Comparison of ENCODE assay signal across 15 mouse cellular contexts in genomic region chr1:153585752-153586151, GRCm38 (mm10). TPM values are rescaled to one million over a fixed set of nuclear protein-coding genes. Genes with fewer than 3 reads are reported as not detected.
DNase-seq lines count a peak whose midpoint lies in the region; ATAC-seq and TF ChIP-seq lines count a peak whose summit lies in the region.
"Had no signal": no experiment of that assay in that cellular context is flagged by ENCODE, and none has a peak within 500 bp of the region (broad histone marks: within the 10 kb centered on the region; RNA-seq: fewer than 3 reads in every experiment).

No protein-coding gene starts in this region.

- no peak overlapping the region for H3K4me3 ChIP-seq in kidney, postnatal 0 days (replicated peaks; ENCODE audit: low read depth, low read length)
- no peak overlapping the region for H3K4me3 ChIP-seq in kidney, embryonic 14.5 days (ENCODE audit: low read length)
- no peak overlapping the region for H3K4me3 ChIP-seq in heart, embryonic 16.5 days (ENCODE audit: low read length)
- no peak overlapping the region for H3K4me3 ChIP-seq in myocyte
- H3K4me3 ChIP-seq: limb, embryonic 15.5 days; midbrain, embryonic 12.5 days had no signal

- no peak for TF ChIP-seq POLR2A in myocyte (IDR thresholded peaks at IDR 0.05; ENCODE audit: insufficient read length, low read depth)

- WGBS in kidney, postnatal 0 days = 73% methylated on average over 2 of the region's 2 CpGs
- 71% methylated on average over 2 of the region's 2 CpGs for WGBS in kidney, embryonic 14.5 days
- WGBS in heart, embryonic 16.5 days = 47% methylated on average over 2 of the region's 2 CpGs

- H3K36me3 ChIP-seq in kidney, postnatal 0 days (ENCODE audit: insufficient read depth, low read length) = no peaks in the 10 kb centered on the region
- no peaks in the 10 kb centered on the region for H3K36me3 ChIP-seq in kidney, embryonic 14.5 days (ENCODE audit: control insufficient read depth, insufficient read depth, low read length)
- H3K36me3 ChIP-seq in heart, embryonic 16.5 days (ENCODE audit: control insufficient read depth, insufficient read depth) = no peaks in the 10 kb centered on the region
- H3K36me3 ChIP-seq in myocyte (ENCODE audit: control insufficient read depth, insufficient read depth) = no peaks in the 10 kb centered on the region
- H3K36me3 ChIP-seq: limb, embryonic 15.5 days; midbrain, embryonic 12.5 days had no signal

- intact Hi-C loops in gastrocnemius, postnatal 14 days (cut with DNase I; ENCODE audit: low total_unique reads) = no loop called here

- ATAC-seq in kidney, postnatal 0 days (replicated peaks; ENCODE audit: low FRiP score, low read depth) = no peak
- ATAC-seq in kidney, embryonic 14.5 days (ENCODE audit: low FRiP score, low TSS enrichment) = no peak
- ATAC-seq in heart, embryonic 16.5 days (replicated peaks; ENCODE audit: extremely low read depth, insufficient read depth, low FRiP score) = peak; percentile 55; the same call in 1 of the 2 replicates

- no peaks in the 10 kb centered on the region for H3K4me1 ChIP-seq in kidney, postnatal 0 days (replicated peaks; ENCODE audit: insufficient read depth, low read length)
- no peaks in the 10 kb centered on the region for H3K4me1 ChIP-seq in kidney, embryonic 14.5 days (ENCODE audit: control insufficient read depth, insufficient read depth, low read length)
- peaks cover 10% of the 10 kb centered on the region for H3K4me1 ChIP-seq in heart, embryonic 16.5 days (ENCODE audit: control insufficient read depth, insufficient read depth, low read length)
- H3K4me1 ChIP-seq: limb, embryonic 15.5 days; midbrain, embryonic 12.5 days had no signal

- H3K9ac ChIP-seq in kidney, postnatal 0 days (ENCODE audit: low read depth, low read length) = no peak overlapping the region
- H3K9ac ChIP-seq in kidney, embryonic 14.5 days (ENCODE audit: low read depth, low read length) = no peak overlapping the region
- no peak overlapping the region for H3K9ac ChIP-seq in heart, embryonic 16.5 days (ENCODE audit: low read length)
- H3K9ac ChIP-seq: limb, embryonic 15.5 days; midbrain, embryonic 12.5 days had no signal

- DNase-seq in kidney, postnatal 0 days (ENCODE audit: low spot score) = peak; percentile 19
- DNase-seq in brain, adult 2 months (ENCODE audit: low read depth, low spot score) = peak; percentile 54
- DNase-seq in MN1 (ENCODE audit: low spot score) = no peak
- DNase-seq in gastrocnemius, postnatal 14 days = no peak
- DNase-seq: adrenal gland, postnatal 14 days; cerebellum, adult 9-10 months; gastrocnemius, postnatal 10 days; kidney, adult 18-20 months; right cerebral cortex, postnatal 4 days had no signal

- H3K79me2 ChIP-seq in myocyte (ENCODE audit: control insufficient read depth, insufficient read depth) = no peaks in the 10 kb centered on the region

- no peak overlapping the region for H3K4me2 ChIP-seq in kidney, postnatal 0 days (ENCODE audit: low read length)
- no peak overlapping the region for H3K4me2 ChIP-seq in kidney, embryonic 14.5 days (replicated peaks; ENCODE audit: low read depth, low read length)
- H3K4me2 ChIP-seq in heart, embryonic 16.5 days (ENCODE audit: low read depth, low read length) = no peak overlapping the region
- no peak overlapping the region for H3K4me2 ChIP-seq in myocyte (ENCODE audit: low read depth)
- H3K4me2 ChIP-seq: limb, embryonic 15.5 days; midbrain, embryonic 12.5 days had no signal

- H3ac ChIP-seq in myocyte (ENCODE audit: control insufficient read depth, insufficient read length) = no peak overlapping the region

- no peak overlapping the region for H3K27ac ChIP-seq in kidney, postnatal 0 days
- no peak overlapping the region for H3K27ac ChIP-seq in kidney, embryonic 14.5 days (ENCODE audit: low read depth, low read length)
- peak overlapping the region; percentile 75 for H3K27ac ChIP-seq in heart, embryonic 16.5 days (ENCODE audit: low read length)
- H3K27ac ChIP-seq: limb, embryonic 15.5 days; midbrain, embryonic 12.5 days; stomach, postnatal 0 days had no signal

- no peaks in the 10 kb centered on the region for H3K27me3 ChIP-seq in kidney, postnatal 0 days (ENCODE audit: insufficient read depth, low read length)
- H3K27me3 ChIP-seq in kidney, embryonic 14.5 days (ENCODE audit: control insufficient read depth, insufficient read depth, low read length) = no peaks in the 10 kb centered on the region
- H3K27me3 ChIP-seq in heart, embryonic 16.5 days (ENCODE audit: control insufficient read depth, insufficient read depth, low read length) = no peaks in the 10 kb centered on the region
- no peaks in the 10 kb centered on the region for H3K27me3 ChIP-seq in myocyte (ENCODE audit: control insufficient read depth, insufficient read depth, insufficient read length)
- H3K27me3 ChIP-seq: limb, embryonic 15.5 days; midbrain, embryonic 12.5 days had no signal

- no peaks in the 10 kb centered on the region for H3K9me3 ChIP-seq in kidney, postnatal 0 days (replicated peaks; ENCODE audit: low read length)
- no peaks in the 10 kb centered on the region for H3K9me3 ChIP-seq in kidney, embryonic 14.5 days (ENCODE audit: control insufficient read depth, low read length)
- no peaks in the 10 kb centered on the region; the same call in 1 of the 2 replicates for H3K9me3 ChIP-seq in heart, embryonic 16.5 days (replicated peaks; ENCODE audit: control insufficient read depth, low read length)
- H3K9me3 ChIP-seq: limb, embryonic 15.5 days; midbrain, embryonic 12.5 days had no signal

- no peak for TF ChIP-seq CTCF in kidney, postnatal 0 days (IDR thresholded peaks at IDR 0.05; ENCODE audit: low read depth)

TF ChIP-seq in myocyte, 11 proteins besides CTCF, POLR2A, EP300 and RAD21:
- TF ChIP-seq TCF12 (IDR thresholded peaks at IDR 0.05; ENCODE audit: insufficient read depth, poor library complexity, severe bottlenecking) = no peak
- TF ChIP-seq CEBPB (IDR thresholded peaks at IDR 0.05; ENCODE audit: insufficient read depth, poor library complexity, severe bottlenecking) = 0 out of 2 replicates have a peak, but pooled peaks have one; percentile 21

RNA-seq across cellular contexts. Expression of gene Npl, which starts 35.9 kb away (rescaled TPM):
- polyA plus RNA-seq in kidney, postnatal 0 days (2015; fragmentation: Nextera tagmentation; extraction: Ambion mirVana) = 35.2 and 40.4 TPM in 2 replicates
- 17.8 and 21.3 TPM in 2 replicates for polyA plus RNA-seq in kidney, embryonic 14.5 days (2014; fragmentation: Nextera tagmentation; extraction: Ambion mirVana)
- polyA plus RNA-seq in heart, embryonic 16.5 days (2015; fragmentation: Nextera tagmentation; extraction: Ambion mirVana) = 4.9 and 6.8 TPM in 2 replicates
- 0.37 TPM for polyA plus RNA-seq in myocyte (2012; fragmentation: generic; extraction: Trizol)
- 1 to 10 TPM; 1.6 to 2.2 TPM for total RNA-seq in gastrocnemius, postnatal 14 days (2021)

Comparison
In these comparisons a context has a peak if more than half of its experiments do, and no peak if none do; other contexts are left out.
1. DNase-seq: peak in kidney, postnatal 0 days (single experiment) and brain, adult 2 months (single experiment); none in MN1 (single experiment) and gastrocnemius, postnatal 14 days (single experiment).